Mouse (Mus musculus) left cerebral cortex, postnatal 10 days (tissue): ENCODE data around the gene Tnfrsf4. TPM values are rescaled to one million over a fixed set of nuclear protein-coding genes. Genes with fewer than 3 reads are reported as not detected.

ENCODE experiments used
- DNase-seq, 2 experiments: peaks; one replicate each; pipeline ENCODE4 v3.0.0; 2021 to 2022; ENCODE audit warnings: low spot score in 2 of 2, mixed read lengths in 1 of 2; ENCODE audit errors: extremely low spot score in 1 of 2
- intact Hi-C: fragments of 180-260 bp; cut with DNase I; formaldehyde crosslinking; loops from one replicate; pipeline ENCODE4 v1.15.1; 2025
- total RNA-seq, 2 experiments: library from RNA; stranded (reverse); gene quantifications; 2 replicates each; pipeline ENCODE4 v1.2.3; 2021

Gene Tnfrsf4
- total RNA-seq, 2 experiments from 2014 or later = 0.32 to 1.4 TPM

- DNase-seq = no peak
- intact Hi-C loops = no loop called here
Observed at GRCm38 (mm10) chr4:156023520-156023919, 9.9 kb downstream of the Tnfrsf4 start.

GRCm38 (mm10) chr4:156024184-156024583, 10.5 kb downstream of the Tnfrsf4 start:
- intact Hi-C loops = no loop called here
- no peak for DNase-seq

- DNase-seq = peak in 1 of 2 experiments; percentile 87
- intact Hi-C loops = loop anchor here (5.0 kb wide), 1 partner anchor 81 kb away; the partner anchor contains the start of gene 9430015G10Rik
Observed at GRCm38 (mm10) chr4:156026013-156026412, 12.4 kb downstream of the Tnfrsf4 start, which contains the start of gene Tnfrsf18. TSS of gene Tnfrsf18 (plus strand) at chr4:156026164.

- DNase-seq = no peak
- intact Hi-C loops = loop anchor here (5.0 kb wide), 1 partner anchor 79 kb away; the partner anchor contains the start of gene 9430015G10Rik
Observed at GRCm38 (mm10) chr4:156028580-156028979, 14.9 kb downstream of the Tnfrsf4 start.

- intact Hi-C loops = loop anchor here (5.0 kb wide), 1 partner anchor 67 kb away; no protein-coding TSS in a partner anchor
- DNase-seq = no peak
Observed at GRCm38 (mm10) chr4:156030651-156031118, 17.0 kb downstream of the Tnfrsf4 start.

GRCm38 (mm10) chr4:156031255-156031592, 17.6 kb downstream of the Tnfrsf4 start:
- DNase-seq = no peak
- intact Hi-C loops = loop anchor here (5.0 kb wide), 1 partner anchor 66 kb away; no protein-coding TSS in a partner anchor

GRCm38 (mm10) chr4:156031593-156032391, 18.1 kb downstream of the Tnfrsf4 start:
- intact Hi-C loops = loop anchor here (5.0 kb wide), 1 partner anchor 66 kb away; no protein-coding TSS in a partner anchor
- DNase-seq = peak; percentile 82 to 88

- intact Hi-C loops = loop anchor here (5.0 kb wide), 1 partner anchor 64 kb away; no protein-coding TSS in a partner anchor
- DNase-seq = no peak
Observed at GRCm38 (mm10) chr4:156032856-156033255, 19.2 kb downstream of the Tnfrsf4 start.

- DNase-seq = no peak
- intact Hi-C loops = loop anchor here (5.0 kb wide), 1 partner anchor 64 kb away; no protein-coding TSS in a partner anchor
Observed at GRCm38 (mm10) chr4:156033476-156034119, 20.0 kb downstream of the Tnfrsf4 start.

- no peak for DNase-seq
- intact Hi-C loops = loop anchor here (5.0 kb wide), 1 partner anchor 63 kb away; no protein-coding TSS in a partner anchor
Observed at GRCm38 (mm10) chr4:156034301-156034700, 20.7 kb downstream of the Tnfrsf4 start.

GRCm38 (mm10) chr4:156034901-156035300, 21.3 kb downstream of the Tnfrsf4 start:
- DNase-seq = no peak
- intact Hi-C loops = loop anchor here (5.0 kb wide), 1 partner anchor 62 kb away; no protein-coding TSS in a partner anchor

- intact Hi-C loops = no loop called here
- DNase-seq = no peak
Observed at GRCm38 (mm10) chr4:156044754-156045153, 31.1 kb downstream of the Tnfrsf4 start.

GRCm38 (mm10) chr4:156049779-156050178, 36.1 kb downstream of the Tnfrsf4 start:
- DNase-seq = no peak
- intact Hi-C loops = no loop called here

- intact Hi-C loops = no loop called here
Observed at GRCm38 (mm10) chr4:156050391-156050980, 36.8 kb downstream of the Tnfrsf4 start.

GRCm38 (mm10) chr4:156053113-156053512, 39.5 kb downstream of the Tnfrsf4 start:
- no peak for DNase-seq
- intact Hi-C loops = no loop called here

More at GRCm38 (mm10) chr4:156050391-156050980, 36.8 kb downstream of the Tnfrsf4 start:
- DNase-seq = no peak

GRCm38 (mm10) chr4:156054130-156054529, 40.5 kb downstream of the Tnfrsf4 start:
- no peak for DNase-seq
- intact Hi-C loops = no loop called here

- no peak for DNase-seq
- intact Hi-C loops = no loop called here
Observed at GRCm38 (mm10) chr4:156054606-156055005, 41.0 kb downstream of the Tnfrsf4 start.

- DNase-seq = no peak
- intact Hi-C loops = no loop called here
Observed at GRCm38 (mm10) chr4:156055173-156055572, 41.5 kb downstream of the Tnfrsf4 start.

- intact Hi-C loops = no loop called here
Observed at GRCm38 (mm10) chr4:156057702-156058101, 44.1 kb downstream of the Tnfrsf4 start.

More at GRCm38 (mm10) chr4:156057702-156058101, 44.1 kb downstream of the Tnfrsf4 start:
- DNase-seq = no peak
